Mouse (Mus musculus): Measurements from ENCODE around the gene Kdm2b.

- no peak for TF ChIP-seq CTCF (IDR thresholded peaks at IDR 0.05; ENCODE audit: borderline replicate concordance, insufficient read depth, low read depth, low read length)
- TF ChIP-seq POLR2A (IDR thresholded peaks at IDR 0.05; ENCODE audit: borderline replicate concordance, insufficient read depth, low read length), result no peak
Measured at GRCm38 (mm10) chr5:122887033-122887432, 102.6 kb downstream of the Kdm2b start.
